Mouse (Mus musculus) heart, embryonic 11.5 days (tissue): ENCODE measurements around the gene Pdlim7. TPM values are rescaled to one million over a fixed set of nuclear protein-coding genes. Genes with fewer than 3 reads are reported as not detected.

ENCODE experiments used
- ATAC-seq: fragments of 200-750 bp; cut with Nextera tagmentation; replicated peaks from 2 replicates; pipeline ENCODE4 v1.8.0; 2017; ENCODE audit warnings: moderate library complexity; ENCODE audit not compliant: insufficient number of reproducible peaks, low FRiP score, low TSS enrichment
- H3K27ac ChIP-seq: fragments of 300-500 bp; sonication (generic); 2 replicates; pipeline ENCODE4 v1.5.1; 2014; ENCODE audit warnings: mild to moderate bottlenecking, low read depth, low read length
- H3K27me3 ChIP-seq: fragments of 300-500 bp; sonication (generic); 2 replicates; pipeline ENCODE4 v1.6.1; 2014; ENCODE audit warnings: mild to moderate bottlenecking, low read length, mixed read lengths; ENCODE audit not compliant: control insufficient read depth, insufficient read depth
- H3K36me3 ChIP-seq: fragments of 300-500 bp; sonication (generic); 2 replicates; pipeline ENCODE4 v1.6.1; 2014; ENCODE audit warnings: mild to moderate bottlenecking, low read length, moderate library complexity, mixed read lengths; ENCODE audit not compliant: control insufficient read depth, insufficient read depth
- H3K4me1 ChIP-seq: fragments of 300-500 bp; sonication (generic); 2 replicates; pipeline ENCODE4 v1.6.1; 2014; ENCODE audit warnings: low read length; ENCODE audit not compliant: control insufficient read depth, insufficient read depth
- H3K4me2 ChIP-seq: fragments of 300-500 bp; sonication (generic); 2 replicates; pipeline ENCODE4 v1.6.1; 2014; ENCODE audit warnings: mild to moderate bottlenecking, moderate library complexity
- H3K4me3 ChIP-seq: fragments of 300-500 bp; sonication (generic); 2 replicates; pipeline ENCODE4 v1.5.1; 2014; ENCODE audit warnings: low read depth, low read length
- H3K9ac ChIP-seq: fragments of 300-500 bp; sonication (generic); 2 replicates; pipeline ENCODE4 v1.6.1; 2014; ENCODE audit warnings: mild to moderate bottlenecking, low read depth, low read length, moderate library complexity
- H3K9me3 ChIP-seq: fragments of 300-500 bp; sonication (generic); replicated peaks from 2 replicates; pipeline ENCODE4 v1.6.1; 2016; ENCODE audit warnings: low read length; ENCODE audit not compliant: control insufficient read depth
- WGBS: fragments of 180-500 bp; shearing (Covaris S2); extraction: QIAGEN DNeasy Blood & Tissue Kit; methylation state at CpG from one replicate; pipeline ENCODE4 v1.1.7; 2014; ENCODE audit not compliant: insufficient replicate concordance; 5-methylcytosine and 5-hydroxymethylcytosine counted together
- polyA plus RNA-seq: library from polyadenylated mRNA; unstranded; fragments of >200 nt; fragmentation: Nextera tagmentation; extraction: Ambion mirVana; gene quantifications from 2 replicates; pipeline ENCODE4 v1.2.1, GENCODE M21; 2014

Gene Pdlim7
- polyA plus RNA-seq, 1 experiment from 2014 or later, result 439 TPM

DNA sequence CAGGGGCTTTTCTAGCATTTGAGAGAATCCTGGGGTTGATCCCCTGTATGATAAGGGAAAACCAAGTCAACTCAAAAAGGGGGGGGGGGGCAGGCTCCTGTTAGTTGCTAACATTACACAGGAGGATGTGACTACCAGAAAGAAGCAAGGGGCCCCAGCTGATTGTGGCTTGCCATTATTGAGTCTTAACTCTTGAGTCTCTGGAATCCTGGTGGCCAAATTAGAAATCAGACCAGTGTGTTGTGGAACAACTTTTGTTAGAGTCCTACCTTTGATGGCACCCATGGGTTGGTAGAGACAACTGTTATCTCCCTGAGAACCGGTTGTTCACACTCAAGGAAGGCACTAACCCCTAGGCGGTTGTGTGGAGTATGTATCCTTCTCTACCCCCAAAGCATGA is 50.5 kb downstream of the Pdlim7 start:
- Histone ChIP-seq H3K27me3 (peaks cover 24% of the 10 kb centered on the region), H3K4me3 (no peak overlapping the region), H3K9me3 (no peaks in the 10 kb centered on the region), H3K4me2 (no peak overlapping the region), H3K27ac (no peak overlapping the region), H3K9ac (no peak overlapping the region), H3K36me3 (peaks cover 16% of the 10 kb centered on the region), H3K4me1 (peaks cover 9% of the 10 kb centered on the region; the same call in 1 of the 2 replicates)
- ATAC-seq, result no peak
- 44% methylated on average over 2 of the region's 2 CpGs for WGBS

GRCm38 (mm10) chr13:55451785-55452549 is 61.5 kb downstream of the Pdlim7 start:
- 94% methylated on average over 16 of the region's 16 CpGs for WGBS
- H3K27ac ChIP-seq, result no peak overlapping the region
- no peaks in the 10 kb centered on the region for H3K27me3 ChIP-seq
- no peak for ATAC-seq
- H3K4me1 ChIP-seq, result peaks cover 9% of the 10 kb centered on the region
- peaks cover 41% of the 10 kb centered on the region for H3K36me3 ChIP-seq
- no peak overlapping the region for H3K9ac ChIP-seq
- H3K4me2 ChIP-seq, result no peak overlapping the region
- no peaks in the 10 kb centered on the region for H3K9me3 ChIP-seq
- no peak overlapping the region for H3K4me3 ChIP-seq

DNA sequence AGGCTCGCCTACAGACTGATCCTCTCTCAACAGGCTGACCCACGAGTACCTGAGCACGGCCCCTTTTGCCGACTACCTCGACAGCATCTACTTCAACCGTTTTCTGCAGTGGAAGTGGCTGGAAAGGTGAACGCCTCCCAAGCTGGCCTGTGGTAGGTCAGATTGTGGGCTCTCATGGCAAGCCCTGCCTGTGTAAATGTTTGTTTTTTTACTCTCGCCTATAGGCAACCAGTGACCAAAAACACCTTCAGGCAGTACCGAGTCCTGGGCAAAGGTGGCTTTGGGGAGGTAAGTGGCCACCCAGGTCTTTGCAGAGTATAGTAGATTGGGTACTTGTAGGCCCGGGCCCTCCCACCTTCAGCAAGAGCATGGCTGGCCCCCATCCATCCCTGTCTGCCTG is 62.2 kb downstream of the Pdlim7 start:
- H3K36me3 ChIP-seq, result peaks cover 41% of the 10 kb centered on the region
- H3K27me3 ChIP-seq, result no peaks in the 10 kb centered on the region
- peaks cover 15% of the 10 kb centered on the region for H3K4me1 ChIP-seq
- no peak overlapping the region for H3K4me3 ChIP-seq
- WGBS, result 87% methylated on average over 10 of the region's 10 CpGs
- no peaks in the 10 kb centered on the region for H3K9me3 ChIP-seq
- H3K4me2 ChIP-seq, result no peak overlapping the region
- no peak overlapping the region for H3K27ac ChIP-seq
- H3K9ac ChIP-seq, result no peak overlapping the region
- no peak for ATAC-seq

GRCm38 (mm10) chr13:55450511-55450980 is 62.9 kb downstream of the Pdlim7 start:
- H3K27ac ChIP-seq, result no peak overlapping the region
- no peaks in the 10 kb centered on the region for H3K27me3 ChIP-seq
- no peaks in the 10 kb centered on the region for H3K9me3 ChIP-seq
- peaks cover 39% of the 10 kb centered on the region for H3K36me3 ChIP-seq
- no peak overlapping the region for H3K4me3 ChIP-seq
- H3K4me2 ChIP-seq, result no peak overlapping the region
- no peak for ATAC-seq
- no peak overlapping the region for H3K9ac ChIP-seq
- H3K4me1 ChIP-seq, result peaks cover 20% of the 10 kb centered on the region
- 85% methylated on average over 11 of the region's 11 CpGs for WGBS

- H3K9ac ChIP-seq, result no peak overlapping the region
- H3K4me1 ChIP-seq, result peaks cover 20% of the 10 kb centered on the region
- H3K9me3 ChIP-seq, result no peaks in the 10 kb centered on the region
- H3K4me2 ChIP-seq, result no peak overlapping the region
- H3K27ac ChIP-seq, result no peak overlapping the region
- 92% methylated on average over 17 of the region's 17 CpGs for WGBS
- no peak overlapping the region for H3K4me3 ChIP-seq
- peaks cover 34% of the 10 kb centered on the region for H3K36me3 ChIP-seq
- no peaks in the 10 kb centered on the region for H3K27me3 ChIP-seq
- ATAC-seq, result no peak
Measured at GRCm38 (mm10) chr13:55449679-55450441, 63.6 kb downstream of the Pdlim7 start.

DNA sequence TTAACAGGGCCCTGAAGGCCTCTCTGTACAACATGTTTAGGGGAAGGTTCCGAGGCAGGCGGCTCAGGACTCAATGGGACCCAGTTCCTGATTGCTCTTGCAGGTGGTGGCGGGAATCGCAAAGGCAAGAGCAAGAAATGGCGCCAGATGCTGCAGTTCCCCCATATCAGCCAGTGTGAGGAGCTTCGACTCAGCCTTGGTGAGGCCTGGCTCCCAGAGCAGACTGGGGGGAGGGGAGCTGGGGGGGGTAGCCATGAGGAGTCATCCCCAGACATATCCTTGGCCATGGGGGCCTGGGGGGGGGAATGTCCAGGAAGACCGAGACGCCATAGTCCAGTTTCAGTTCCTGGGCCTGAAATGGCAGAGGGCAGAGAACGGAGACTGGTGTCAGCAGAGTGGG is 64.3 kb downstream of the Pdlim7 start:
- Histone ChIP-seq H3K27me3 (no peaks in the 10 kb centered on the region), H3K4me3 (no peak overlapping the region), H3K36me3 (peaks cover 33% of the 10 kb centered on the region), H3K4me1 (peaks cover 20% of the 10 kb centered on the region), H3K4me2 (no peak overlapping the region), H3K27ac (no peak overlapping the region), H3K9me3 (no peaks in the 10 kb centered on the region), H3K9ac (no peak overlapping the region)
- 89% methylated on average over 9 of the region's 9 CpGs for WGBS
- no peak for ATAC-seq

DNA sequence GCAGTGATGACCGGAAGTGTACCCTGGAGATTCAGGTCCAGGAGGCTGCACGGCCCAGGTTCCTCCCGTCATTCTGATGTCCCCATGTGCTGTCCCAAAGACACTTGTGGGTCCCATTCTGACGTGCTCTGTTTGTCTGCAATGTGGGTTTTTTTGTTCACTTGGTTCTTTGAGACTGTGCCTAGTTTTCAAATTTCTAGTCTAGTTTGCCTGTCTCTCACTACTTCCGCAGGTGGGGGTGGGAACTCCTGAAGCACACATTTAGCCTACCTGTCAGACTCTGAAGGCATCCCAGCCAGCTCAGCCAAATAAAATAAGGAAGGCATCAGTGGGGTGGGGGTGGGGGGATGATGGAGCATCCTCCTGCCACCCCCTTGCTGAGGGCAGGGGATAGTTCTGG is 65.3 kb downstream of the Pdlim7 start:
- WGBS, result 92% methylated on average over 5 of the region's 5 CpGs
- H3K4me1 ChIP-seq, result peaks cover 20% of the 10 kb centered on the region

GRCm38 (mm10) chr13:55447543-55447943 is 65.9 kb downstream of the Pdlim7 start:
- no peak for ATAC-seq
- 64% methylated on average over 3 of the region's 3 CpGs for WGBS
- 0 out of 2 replicates have a peak overlapping the region, but pooled peaks have one; percentile 28 for H3K9ac ChIP-seq
- H3K9me3 ChIP-seq, result no peaks in the 10 kb centered on the region
- H3K27me3 ChIP-seq, result no peaks in the 10 kb centered on the region
- H3K27ac ChIP-seq, result no peak overlapping the region
- peaks cover 22% of the 10 kb centered on the region for H3K36me3 ChIP-seq
- peak overlapping the region; percentile 75 for H3K4me2 ChIP-seq
- no peak overlapping the region for H3K4me3 ChIP-seq
- peaks cover 20% of the 10 kb centered on the region for H3K4me1 ChIP-seq

More for the DNA sequence above, 65.3 kb downstream of the Pdlim7 start:
- ATAC-seq, result no peak
- Histone ChIP-seq H3K9me3 (no peaks in the 10 kb centered on the region), H3K27me3 (no peaks in the 10 kb centered on the region), H3K4me3 (no peak overlapping the region), H3K9ac (no peak overlapping the region), H3K36me3 (peaks cover 27% of the 10 kb centered on the region), H3K27ac (no peak overlapping the region), H3K4me2 (no peak overlapping the region)
